Mouse (Mus musculus) gastrocnemius, adult 2 months (tissue): Measurements from ENCODE around the gene Gpi1. TPM values are rescaled to one million over a fixed set of nuclear protein-coding genes. Genes with fewer than 3 reads are reported as not detected.

Source experiments
- DNase-seq: peaks from one replicate; pipeline ENCODE4 v3.0.0; 2022
- H3K27ac ChIP-seq: fragments of 200-600 bp; 2 replicates; pipeline ENCODE4 v1.8.1; 2022; ENCODE audit warnings: mild to moderate bottlenecking
- H3K4me3 ChIP-seq: fragments of 200-600 bp; 2 replicates; pipeline ENCODE4 v1.8.1; 2022; ENCODE audit warnings: mild to moderate bottlenecking, moderate library complexity
- CTCF ChIP-seq: fragments of 200-600 bp; IDR thresholded peaks from 2 replicates; pipeline ENCODE4 v1.8.1; 2022; ENCODE audit warnings: antibody characterized with exemption, mild to moderate bottlenecking, moderate library complexity
- intact Hi-C: fragments of 180-260 bp; cut with DNase I; formaldehyde crosslinking; loops from one replicate; pipeline ENCODE4 v1.15.1; 2025
- total RNA-seq, 2 experiments: library from RNA; stranded (reverse); gene quantifications; 2 replicates each; pipeline ENCODE4 v1.2.3; 2021

Gpi1 gene
- total RNA-seq, 2 experiments from 2014 or later: 882 to 1,223 TPM

- TF ChIP-seq CTCF: no peak
- Histone ChIP-seq H3K4me3 (peak overlapping the region; percentile 91), H3K27ac (peak overlapping the region; percentile 96)
- intact Hi-C loops: loop anchor here (10.0 kb wide), 1 partner anchor 887 kb away; the partner anchor contains the start of gene Cebpg
- peak; percentile 79 for DNase-seq
Measured at GRCm38 (mm10) chr7:34167766-34168469, 62.2 kb downstream of the Gpi1 start.

GRCm38 (mm10) chr7:34166850-34167249, 63.3 kb downstream of the Gpi1 start:
- TF ChIP-seq CTCF: peak; percentile 54
- intact Hi-C loops: loop anchor here (10.0 kb wide), 1 partner anchor 888 kb away; the partner anchor contains the start of gene Cebpg
- DNase-seq: peak; percentile 37
- Histone ChIP-seq H3K27ac (peak overlapping the region; percentile 96), H3K4me3 (peak overlapping the region; percentile 91)

- no peak for TF ChIP-seq CTCF
- intact Hi-C loops: loop anchor here (10.0 kb wide), 1 partner anchor 889 kb away; the partner anchor contains the start of gene Cebpg
- no peak overlapping the region for H3K4me3 ChIP-seq
Measured at GRCm38 (mm10) chr7:34165999-34166398, 64.1 kb downstream of the Gpi1 start.

GRCm38 (mm10) chr7:34164671-34165070, 65.5 kb downstream of the Gpi1 start:
- no peak for DNase-seq
- intact Hi-C loops: loop anchor here (10.0 kb wide), 1 partner anchor 890 kb away; the partner anchor contains the start of gene Cebpg
- no peak overlapping the region for H3K4me3 ChIP-seq
- TF ChIP-seq CTCF: no peak
- peak overlapping the region; percentile 41 for H3K27ac ChIP-seq

More at GRCm38 (mm10) chr7:34165999-34166398, 64.1 kb downstream of the Gpi1 start:
- DNase-seq: no peak
- peak overlapping the region; percentile 96 for H3K27ac ChIP-seq

- DNase-seq: no peak
- intact Hi-C loops: no loop called here
Measured at GRCm38 (mm10) chr7:34159167-34159566, 71.0 kb downstream of the Gpi1 start.

GRCm38 (mm10) chr7:34157994-34158393, 72.1 kb downstream of the Gpi1 start:
- Histone ChIP-seq H3K27ac (peak overlapping the region; percentile 20; the same call in 1 of the 2 replicates), H3K4me3 (no peak overlapping the region)
- no peak for DNase-seq
- intact Hi-C loops: no loop called here
- TF ChIP-seq CTCF: no peak

More at GRCm38 (mm10) chr7:34159167-34159566, 71.0 kb downstream of the Gpi1 start:
- no peak overlapping the region for H3K27ac ChIP-seq
- H3K4me3 ChIP-seq: no peak overlapping the region
- TF ChIP-seq CTCF: peak; percentile 31; the same call in 1 of the 2 replicates

Other genes with a start within 250 kb of the Gpi1 start
- gene Scgb2b27, start 216.4 kb downstream of the Gpi1 start, total RNA-seq: not detected
- gene Scgb1b27, start 208.9 kb downstream of the Gpi1 start, total RNA-seq: not detected
- not detected for gene Scgb1b30, start 134.9 kb downstream of the Gpi1 start, total RNA-seq
- 1 to 10 TPM; 3.2 to 3.9 TPM for gene Wtip, start 97.1 kb downstream of the Gpi1 start, total RNA-seq
- gene Uba2, start 60.7 kb downstream of the Gpi1 start, total RNA-seq: 10 to 100 TPM; 33.4 to 38.7 TPM
- gene Pdcd2l, start 33.7 kb downstream of the Gpi1 start, total RNA-seq: 10 to 100 TPM; 13.8 to 19.2 TPM
- gene Gm6096, start 20.7 kb upstream of the Gpi1 start, total RNA-seq: not detected
- gene 4931406P16Rik, start 83.2 kb upstream of the Gpi1 start, total RNA-seq: 10 to 100 TPM; 36.6 to 51.9 TPM
- 10 to 100 TPM; 92.8 to 96.2 TPM for gene Lsm14a, start 163.0 kb upstream of the Gpi1 start, total RNA-seq